Mouse (Mus musculus): Measurements from ENCODE around the gene Pcdh15. TPM values are rescaled to one million over a fixed set of nuclear protein-coding genes. Genes with fewer than 3 reads are reported as not detected.

Pcdh15 gene
- total and polyA plus RNA-seq, 2 experiments from 2014 or later, result 9.8 to 38.2 TPM

- H3K4me3 ChIP-seq (ENCODE audit: low read depth, low read length), result peak overlapping the region; percentile 77
- no peaks in the 10 kb centered on the region for H3K36me3 ChIP-seq (ENCODE audit: insufficient read depth, low read length)
- DNase-seq (ENCODE audit: low spot score) (peak; percentile 65), ATAC-seq (ENCODE audit: low FRiP score) (peak; percentile 39; the same call in 1 of the 2 replicates)
- peak overlapping the region; percentile 61 for H3K9ac ChIP-seq (replicated peaks; ENCODE audit: low read length, poor library complexity, severe bottlenecking)
- peak overlapping the region; percentile 65 for H3K27ac ChIP-seq (ENCODE audit: low read depth, low read length)
- no peaks in the 10 kb centered on the region for H3K9me3 ChIP-seq (ENCODE audit: low read length)
- H3K27me3 ChIP-seq (ENCODE audit: insufficient read depth, low read length), result no peaks in the 10 kb centered on the region
- H3K4me1 ChIP-seq (ENCODE audit: insufficient read depth, low read length), result no peaks in the 10 kb centered on the region; the same call in 1 of the 2 replicates
- WGBS, result 3% methylated on average over 7 of the region's 7 CpGs
- peak overlapping the region; percentile 89 for H3K4me2 ChIP-seq (ENCODE audit: low read depth, low read length, poor library complexity, severe bottlenecking)
- TF ChIP-seq CTCF (IDR thresholded peaks at IDR 0.05), result no peak
Measured at GRCm38 (mm10) chr10:73097176-73097575, 2.0 kb upstream of the Pcdh15 start.

DNA sequence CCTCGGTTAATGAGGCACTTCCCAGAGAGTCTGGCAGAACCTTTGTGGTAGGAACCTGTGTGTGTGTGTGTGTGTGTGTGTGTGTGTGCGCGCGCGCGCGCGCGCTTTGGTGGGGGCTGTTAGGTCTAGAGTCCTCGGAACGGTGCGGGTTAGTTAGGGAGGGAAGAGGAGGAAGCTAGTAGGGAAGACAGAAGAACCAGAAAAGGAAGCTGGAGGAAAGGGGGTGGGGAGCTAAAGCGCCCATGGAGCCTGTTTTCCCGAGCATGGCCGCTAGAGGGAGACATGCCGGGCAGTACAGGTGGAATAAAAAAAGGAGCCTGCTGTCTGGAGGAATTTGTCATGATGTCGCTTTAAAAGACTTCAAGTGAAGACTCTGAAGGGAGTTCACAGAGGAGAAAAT, 1.2 kb upstream of the Pcdh15 start:
- Histone ChIP-seq H3K27me3 (ENCODE audit: insufficient read depth, low read length) (no peaks in the 10 kb centered on the region), H3K9ac (replicated peaks; ENCODE audit: low read length, poor library complexity, severe bottlenecking) (no peak overlapping the region), H3K36me3 (ENCODE audit: insufficient read depth, low read length) (no peaks in the 10 kb centered on the region), H3K4me3 (ENCODE audit: low read depth, low read length) (peak overlapping the region; percentile 77), H3K4me2 (ENCODE audit: low read depth, low read length, poor library complexity, severe bottlenecking) (peak overlapping the region; percentile 89), H3K27ac (ENCODE audit: low read depth, low read length) (0 out of 2 replicates have a peak overlapping the region, but pooled peaks have one; percentile 47), H3K9me3 (ENCODE audit: low read length) (no peaks in the 10 kb centered on the region), H3K4me1 (ENCODE audit: insufficient read depth, low read length) (no peaks in the 10 kb centered on the region; the same call in 1 of the 2 replicates)
- WGBS, result 0% methylated on average over 17 of the region's 17 CpGs
- DNase-seq (ENCODE audit: low spot score), result peak; percentile 85
- ATAC-seq (ENCODE audit: low FRiP score), result peak; percentile 25; the same call in 1 of the 2 replicates
- peak; percentile 93 for TF ChIP-seq CTCF (IDR thresholded peaks at IDR 0.05)

DNA sequence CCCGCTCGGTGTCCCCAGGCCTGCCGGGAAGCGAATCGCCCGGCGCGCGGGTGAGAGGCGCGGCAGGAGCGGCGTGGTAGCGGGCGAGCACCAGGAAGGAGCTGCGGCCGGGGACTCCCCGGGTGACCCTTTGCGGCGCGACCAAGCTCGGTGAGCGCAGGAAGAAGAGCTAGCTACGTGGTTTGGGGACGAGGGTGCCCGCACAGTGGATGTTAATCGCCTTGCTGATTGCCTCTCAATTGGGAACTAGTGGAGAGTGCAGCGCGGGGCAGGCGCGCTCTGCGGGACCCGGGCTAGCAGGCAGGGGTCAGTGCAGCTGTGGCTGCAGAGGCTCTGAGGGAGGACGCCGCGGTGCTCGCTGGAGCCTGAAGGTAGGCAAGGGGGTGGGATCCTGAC, 702 bp downstream of the Pcdh15 start:
- WGBS, result under 1% methylated on average over 37 of the region's 37 CpGs

GRCm38 (mm10) chr10:73103383-73103994, 4.3 kb downstream of the Pcdh15 start:
- DNase-seq (ENCODE audit: low spot score), result no peak
- Histone ChIP-seq H3K4me1 (ENCODE audit: insufficient read depth, low read length) (no peaks in the 10 kb centered on the region), H3K4me3 (ENCODE audit: low read depth, low read length) (no peak overlapping the region), H3K27ac (ENCODE audit: low read depth, low read length) (no peak overlapping the region), H3K9ac (replicated peaks; ENCODE audit: low read length, poor library complexity, severe bottlenecking) (no peak overlapping the region), H3K4me2 (ENCODE audit: low read depth, low read length, poor library complexity, severe bottlenecking) (no peak overlapping the region), H3K27me3 (ENCODE audit: insufficient read depth, low read length) (no peaks in the 10 kb centered on the region), H3K9me3 (ENCODE audit: low read length) (no peaks in the 10 kb centered on the region), H3K36me3 (ENCODE audit: insufficient read depth, low read length) (no peaks in the 10 kb centered on the region)
- WGBS, result 78% methylated on average over 13 of the region's 13 CpGs
- peak; percentile 64 for TF ChIP-seq CTCF (IDR thresholded peaks at IDR 0.05)
- ATAC-seq (ENCODE audit: low FRiP score), result no peak

More for the DNA sequence above, 702 bp downstream of the Pcdh15 start:
- Histone ChIP-seq H3K4me1 (ENCODE audit: insufficient read depth, low read length) (no peaks in the 10 kb centered on the region; the same call in 1 of the 2 replicates), H3K9me3 (ENCODE audit: low read length) (no peaks in the 10 kb centered on the region), H3K36me3 (ENCODE audit: insufficient read depth, low read length) (no peaks in the 10 kb centered on the region), H3K4me3 (ENCODE audit: low read depth, low read length) (peak overlapping the region; percentile 77), H3K4me2 (ENCODE audit: low read depth, low read length, poor library complexity, severe bottlenecking) (peak overlapping the region; percentile 89), H3K27me3 (ENCODE audit: insufficient read depth, low read length) (no peaks in the 10 kb centered on the region), H3K27ac (ENCODE audit: low read depth, low read length) (peak overlapping the region; percentile 66), H3K9ac (replicated peaks; ENCODE audit: low read length, poor library complexity, severe bottlenecking) (peak overlapping the region; percentile 70)
- ATAC-seq (ENCODE audit: low FRiP score), result peak; percentile 64
- peak; percentile 59 for TF ChIP-seq CTCF (IDR thresholded peaks at IDR 0.05)
- DNase-seq (ENCODE audit: low spot score), result peak; percentile 40

DNA sequence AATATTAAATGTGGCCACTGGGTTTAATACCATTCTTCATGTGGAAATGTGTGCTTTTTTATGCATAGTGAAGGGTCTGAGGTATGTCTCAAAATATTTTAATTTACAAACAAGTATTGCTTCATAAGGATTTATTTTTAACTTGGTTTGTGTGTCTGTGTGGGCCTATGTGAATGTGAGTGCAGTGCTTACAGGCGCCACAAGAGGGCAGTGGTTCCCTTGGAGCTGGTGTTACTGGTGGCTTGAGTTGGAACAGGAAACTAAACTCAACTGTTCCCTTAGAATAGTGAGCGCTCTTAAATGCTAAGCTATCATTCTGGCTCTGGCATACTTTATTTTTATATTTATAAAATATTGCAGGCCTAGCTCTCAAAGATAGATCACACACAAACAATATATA, 6.8 kb downstream of the Pcdh15 start:
- no peaks in the 10 kb centered on the region for H3K27me3 ChIP-seq (ENCODE audit: insufficient read depth, low read length)
- no peaks in the 10 kb centered on the region for H3K4me1 ChIP-seq (ENCODE audit: insufficient read depth, low read length)
- peak; percentile 44 for DNase-seq (ENCODE audit: low spot score)
- no peak overlapping the region for H3K4me3 ChIP-seq (ENCODE audit: low read depth, low read length)
- no peaks in the 10 kb centered on the region for H3K36me3 ChIP-seq (ENCODE audit: insufficient read depth, low read length)
- no peak for ATAC-seq (ENCODE audit: low FRiP score)
- no peak overlapping the region for H3K27ac ChIP-seq (ENCODE audit: low read depth, low read length)
- H3K9ac ChIP-seq (replicated peaks; ENCODE audit: low read length, poor library complexity, severe bottlenecking), result no peak overlapping the region
- no peaks in the 10 kb centered on the region for H3K9me3 ChIP-seq (ENCODE audit: low read length)
- peak; percentile 84 for TF ChIP-seq CTCF (IDR thresholded peaks at IDR 0.05)
- WGBS, result 47% methylated on average over 2 of the region's 2 CpGs
- no peak overlapping the region for H3K4me2 ChIP-seq (ENCODE audit: low read depth, low read length, poor library complexity, severe bottlenecking)

GRCm38 (mm10) chr10:73137985-73138384, 38.8 kb downstream of the Pcdh15 start:
- ATAC-seq (ENCODE audit: low FRiP score) (no peak), DNase-seq (ENCODE audit: low spot score) (no peak)
- H3K27me3 ChIP-seq (ENCODE audit: insufficient read depth, low read length), result no peaks in the 10 kb centered on the region
- H3K36me3 ChIP-seq (ENCODE audit: insufficient read depth, low read length), result no peaks in the 10 kb centered on the region
- no peak overlapping the region for H3K4me3 ChIP-seq (ENCODE audit: low read depth, low read length)
- no peaks in the 10 kb centered on the region for H3K4me1 ChIP-seq (ENCODE audit: insufficient read depth, low read length)
- TF ChIP-seq CTCF (IDR thresholded peaks at IDR 0.05), result no peak
- H3K4me2 ChIP-seq (ENCODE audit: low read depth, low read length, poor library complexity, severe bottlenecking), result no peak overlapping the region
- H3K9me3 ChIP-seq (ENCODE audit: low read length), result no peaks in the 10 kb centered on the region
- 84% methylated on average over 3 of the region's 3 CpGs for WGBS
- H3K9ac ChIP-seq (replicated peaks; ENCODE audit: low read length, poor library complexity, severe bottlenecking), result no peak overlapping the region
- no peak overlapping the region for H3K27ac ChIP-seq (ENCODE audit: low read depth, low read length)
